15 mouse cellular contexts compared by ENCODE assay signal in genomic region chr9:71418531-71418930, GRCm38 (mm10).
DNase-seq lines count a peak whose midpoint lies in the region; TF ChIP-seq lines count a peak whose summit lies in the region.
"Had no signal": no experiment of that assay in that cellular context is flagged by ENCODE, and none has a peak within 500 bp of the region (broad histone marks: within the 10 kb centered on the region; RNA-seq: fewer than 3 reads in every experiment).

No protein-coding gene starts in this region.

- intact Hi-C loops in gastrocnemius, postnatal 14 days (cut with DNase I; ENCODE audit: low total_unique reads), result no loop called here
- intact Hi-C loops in heart, postnatal 36 days (cut with DNase I), result no loop called here

- TF ChIP-seq CTCF in brain, embryonic 14.5 days (IDR thresholded peaks at IDR 0.05; ENCODE audit: borderline replicate concordance, extremely low read depth, insufficient read depth, insufficient read length), result no peak

- TF ChIP-seq POLR2A in brain, embryonic 14.5 days (IDR thresholded peaks at IDR 0.05; ENCODE audit: borderline replicate concordance, extremely low read depth, insufficient read depth, insufficient read length, poor library complexity, severe bottlenecking), result no peak

- peak; percentile 4 to 5 for DNase-seq in cerebellum, postnatal 14 days
- no peak for DNase-seq in cerebellum, postnatal 4 days (ENCODE audit: low spot score in 2 of 2)
- peak; percentile 3 for DNase-seq in brain, embryonic 14.5 days (ENCODE audit: low read depth)
- DNase-seq in gastrocnemius, postnatal 14 days, result peak; percentile 67
- DNase-seq in heart, postnatal 36 days, result peak; percentile 28 to 37
- DNase-seq in urinary bladder, postnatal 36 days (ENCODE audit: low spot score in 2 of 2), result no peak
- no peak for DNase-seq in lung, postnatal 25 days (ENCODE audit: low spot score)
- DNase-seq: adrenal gland, postnatal 10 days; cerebellum, adult 8-10 months; kidney, adult 9 months; kidney, postnatal 14 days; lung, adult 18-20 months; lung, postnatal 10 days; spleen, adult 18-20 months; thymus, postnatal 14 days had no signal

Comparison
In these comparisons a context has a peak if more than half of its experiments do, and no peak if none do; other contexts are left out.
1. DNase-seq: peak in cerebellum, postnatal 14 days (2 of 2), brain, embryonic 14.5 days (single experiment), gastrocnemius, postnatal 14 days (single experiment) and heart, postnatal 36 days (2 of 2); none in cerebellum, postnatal 4 days (0 of 2), urinary bladder, postnatal 36 days (0 of 2) and lung, postnatal 25 days (single experiment).